Mouse (Mus musculus) WW6 (cell line): ENCODE measurements around the gene Gm49486.

Source experiments
- DNase-seq: peaks from one replicate; pipeline ENCODE4 v3.0.0-alpha.2; 2013; ENCODE audit warnings: low read depth, low spot score

Gene Gm49486

GRCm38 (mm10) chr15:79229058-79229821 is at the start of gene Gm49486, which contains the start of gene Pick1:
TSS of gene Gm49486 (plus strand) at chr15:79229391.
TSS of gene Pick1 (plus strand) at chr15:79229173.
- peak; percentile 80 for DNase-seq

- DNase-seq = no peak
Measured at GRCm38 (mm10) chr15:79185213-79185612, 44.0 kb upstream of the Gm49486 start.

- DNase-seq = no peak
Measured at GRCm38 (mm10) chr15:79187819-79188218, 41.4 kb upstream of the Gm49486 start.

DNA sequence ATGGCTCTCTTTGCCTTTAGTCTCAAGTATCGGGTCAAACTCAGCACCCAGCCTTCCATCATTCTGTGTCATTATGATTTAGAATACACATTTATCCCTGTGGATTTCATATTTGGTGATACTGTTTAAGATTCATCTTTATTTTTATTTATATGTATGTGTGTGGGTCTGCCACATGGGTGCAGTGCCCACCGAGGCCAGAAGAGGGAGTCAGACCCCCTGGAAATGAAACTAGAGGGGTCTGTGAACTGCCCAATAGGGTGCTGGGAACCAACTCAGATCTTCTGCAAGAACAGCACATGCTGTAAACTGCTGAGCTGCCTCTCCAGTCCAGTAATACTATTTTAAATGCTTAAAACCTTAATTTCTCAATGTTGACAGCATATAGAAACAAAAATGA is 37.8 kb upstream of the Gm49486 start:
- no peak for DNase-seq

DNA sequence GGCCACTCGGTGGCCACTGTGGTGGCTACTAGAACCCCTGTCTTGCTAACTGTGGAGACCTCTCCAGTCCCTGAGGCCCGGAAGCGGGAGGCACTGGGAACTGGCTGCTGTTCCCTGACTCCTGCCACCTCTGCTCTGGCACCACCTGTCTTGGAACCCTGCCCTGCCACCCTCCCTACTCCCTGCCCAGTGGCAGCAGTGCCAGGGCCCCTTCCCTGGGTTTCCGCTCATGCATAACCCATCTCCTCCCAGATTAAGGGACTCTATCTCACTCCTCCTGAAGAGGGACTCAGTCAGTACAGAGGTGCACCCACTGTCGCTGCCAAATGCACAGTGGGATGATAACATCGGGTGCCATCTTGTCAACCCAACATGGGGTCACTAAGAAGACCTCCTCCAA is 36.7 kb upstream of the Gm49486 start:
- DNase-seq = no peak

DNA sequence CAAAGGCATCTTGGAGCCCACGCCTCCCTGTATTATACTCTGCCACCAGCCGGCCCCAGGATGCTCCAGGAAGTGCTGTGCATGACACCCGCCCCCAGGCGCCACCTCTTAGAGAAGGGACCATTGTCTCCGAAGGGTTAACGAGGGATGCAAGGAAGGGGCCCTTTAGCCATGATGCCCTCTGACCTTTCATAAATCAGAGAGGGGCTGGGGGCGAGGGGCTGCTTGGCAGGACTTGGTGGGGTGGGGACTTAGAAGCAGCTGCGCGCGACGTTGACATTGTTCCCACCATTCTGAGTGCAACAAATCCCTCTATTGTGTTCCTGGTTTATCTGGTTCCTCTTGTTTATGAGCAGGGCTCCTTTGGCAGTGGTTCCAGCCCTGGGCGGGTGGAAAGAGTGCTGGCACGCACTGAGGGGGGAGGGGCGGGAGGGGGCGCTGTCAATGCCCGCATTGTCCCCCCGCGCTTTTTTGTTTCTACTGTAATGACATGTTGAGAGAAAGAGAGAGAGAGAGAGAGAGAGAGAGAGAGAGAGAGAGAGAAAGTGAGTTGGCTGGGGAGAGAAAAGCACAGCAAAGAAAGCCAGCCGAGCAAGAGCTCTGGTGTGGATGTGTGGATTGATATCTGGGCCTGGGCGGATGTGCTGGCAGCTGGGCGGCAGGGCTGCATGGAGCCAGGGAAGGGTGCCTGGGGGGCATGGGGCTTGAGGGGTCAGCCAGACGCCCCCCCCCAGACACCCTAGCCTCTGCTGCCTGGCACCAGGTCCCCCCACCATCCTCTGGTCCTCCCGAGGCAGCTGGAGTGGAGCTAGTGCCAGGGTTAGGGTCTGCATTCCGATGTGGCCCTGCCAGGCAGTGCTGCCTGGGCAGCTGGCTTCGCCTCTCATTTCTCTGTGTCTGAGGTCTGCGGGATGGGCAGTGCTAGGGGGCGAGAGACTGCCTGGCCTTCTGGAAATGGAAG is 36.0 kb upstream of the Gm49486 start:
- no peak for DNase-seq

GRCm38 (mm10) chr15:79194048-79194447 is 35.1 kb upstream of the Gm49486 start:
- DNase-seq = no peak

DNA sequence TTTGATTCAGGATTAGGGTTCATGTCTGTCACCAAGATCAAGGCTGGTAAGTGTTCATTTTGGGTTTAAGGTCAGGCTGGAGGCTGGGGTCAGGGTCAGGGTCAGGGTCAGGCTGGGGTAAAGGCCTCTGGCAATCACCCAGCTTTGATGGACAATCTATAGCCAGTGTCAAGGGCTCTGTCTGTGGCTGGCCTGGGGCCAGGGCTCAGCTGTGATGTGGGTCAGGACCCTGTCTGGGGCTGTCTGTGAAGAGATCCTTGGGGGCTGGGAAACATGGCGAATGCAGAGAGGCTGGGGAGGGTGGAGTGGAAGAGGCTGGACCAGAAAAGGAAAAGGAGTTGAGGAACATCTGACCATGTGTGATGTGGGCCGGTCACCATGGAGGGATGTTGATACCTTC is 34.2 kb upstream of the Gm49486 start:
- no peak for DNase-seq

DNA sequence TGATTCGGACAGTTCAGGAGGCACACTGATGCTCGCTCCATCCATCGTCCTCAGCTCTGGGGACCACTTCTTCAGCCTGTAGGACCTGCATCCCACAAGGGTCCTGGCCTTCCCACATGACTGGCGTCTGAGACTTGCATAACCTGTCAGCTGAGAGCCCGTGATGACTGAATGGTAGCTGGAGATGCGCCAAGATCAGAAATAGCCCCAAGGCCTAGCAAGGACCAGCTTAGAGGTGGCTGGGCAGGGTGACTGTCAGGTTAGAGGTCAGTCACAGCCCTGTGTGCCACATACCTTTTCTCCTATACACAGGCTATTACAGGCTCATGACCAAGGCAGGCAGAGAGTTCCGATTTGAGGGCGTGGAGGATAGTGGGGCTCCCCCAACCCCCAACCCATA is 33.7 kb upstream of the Gm49486 start:
- DNase-seq = no peak

GRCm38 (mm10) chr15:79199390-79199976 is 29.7 kb upstream of the Gm49486 start:
- no peak for DNase-seq

- DNase-seq = no peak
Measured at GRCm38 (mm10) chr15:79201491-79202150, 27.6 kb upstream of the Gm49486 start.

DNA sequence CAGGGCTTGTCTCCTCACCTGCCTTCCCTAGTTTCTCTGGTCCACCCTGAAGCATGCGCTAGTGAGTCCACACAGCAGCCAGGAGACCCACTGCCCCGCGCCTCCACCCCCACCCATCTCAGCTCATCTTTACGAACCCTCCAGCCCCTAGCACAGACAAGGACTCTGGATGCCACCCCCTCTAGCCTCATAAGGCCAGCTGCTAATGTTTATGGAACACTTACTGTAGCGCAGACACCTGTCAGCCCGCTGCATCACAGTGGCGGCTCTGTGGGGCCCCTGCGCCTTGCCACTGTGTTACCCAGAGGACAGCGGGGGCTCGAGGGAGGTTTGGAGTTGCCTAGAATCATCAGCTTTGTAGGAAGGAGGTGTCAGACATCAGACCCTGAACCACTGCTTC is 26.6 kb upstream of the Gm49486 start:
- no peak for DNase-seq

DNA sequence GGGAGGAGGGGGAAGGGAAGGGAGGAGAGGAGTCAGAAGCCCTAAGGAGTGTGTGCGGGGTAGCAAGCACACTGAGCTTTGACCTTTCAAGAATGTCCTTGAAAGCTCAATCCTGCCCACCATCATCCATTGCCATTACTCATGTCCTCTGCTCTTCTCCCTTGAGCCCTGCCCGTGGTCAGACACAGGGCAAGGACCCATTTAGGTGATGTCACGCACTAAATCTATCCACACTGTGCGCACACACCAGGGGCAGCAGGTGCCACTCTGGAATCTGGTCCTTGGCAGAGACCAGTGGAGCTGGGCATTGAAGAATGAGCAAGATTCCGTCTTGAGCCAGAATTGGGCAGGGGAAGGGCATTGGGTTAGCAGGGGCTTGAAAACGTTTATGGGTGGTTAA is 21.0 kb upstream of the Gm49486 start:
- DNase-seq = no peak

DNA sequence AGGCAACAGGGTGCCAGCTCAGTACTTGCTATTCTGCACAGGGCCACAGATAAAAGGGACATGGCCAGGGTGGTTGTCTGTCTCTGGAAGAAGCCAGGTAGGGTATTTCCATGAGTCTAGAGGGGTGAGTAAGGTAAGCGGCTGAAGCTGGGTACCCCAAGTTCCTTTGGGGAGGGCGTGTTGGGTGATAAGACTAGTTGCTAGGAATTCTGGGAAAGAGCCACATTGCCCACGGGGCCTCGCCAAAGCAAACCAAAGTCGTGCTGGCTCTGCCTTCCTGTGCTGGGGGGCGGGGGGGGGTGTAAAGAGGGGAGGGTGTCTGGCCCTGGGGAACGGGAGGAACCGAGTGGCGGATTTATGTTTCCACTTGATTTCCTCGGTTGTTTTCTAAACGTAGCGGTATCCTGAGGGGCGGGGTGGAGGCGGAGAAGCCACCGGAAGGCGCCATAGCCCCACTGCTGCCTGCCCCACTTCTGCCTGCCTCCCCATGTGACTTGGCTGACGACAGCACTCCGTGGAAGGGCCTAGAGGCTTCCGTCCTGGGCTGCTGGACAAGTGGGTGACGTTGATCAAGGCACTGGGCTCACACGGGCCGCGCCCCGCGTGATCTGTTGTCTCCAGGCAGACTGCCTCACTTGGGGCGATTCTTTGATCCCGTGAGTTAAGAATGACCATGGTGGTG is 20.3 kb upstream of the Gm49486 start:
- no peak for DNase-seq

DNA sequence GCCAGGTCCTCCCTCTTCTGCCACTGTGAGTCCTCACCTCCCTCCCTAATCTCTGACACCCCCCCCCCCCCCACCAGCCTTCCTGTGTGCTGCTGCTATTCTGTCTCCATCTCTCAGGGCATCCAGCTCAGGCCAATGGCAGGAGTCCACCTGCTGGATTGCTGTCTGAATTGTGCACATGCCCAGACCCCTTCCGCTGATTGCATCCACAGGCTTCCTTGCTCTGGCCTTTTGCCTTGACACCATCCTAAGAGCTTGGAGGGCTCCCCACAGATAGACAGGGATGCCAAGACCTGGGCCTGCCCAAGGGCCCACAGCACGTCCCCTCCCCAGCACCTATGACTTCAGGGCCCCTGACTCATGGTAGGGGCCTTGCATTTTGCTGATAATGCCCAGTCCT is 18.8 kb upstream of the Gm49486 start:
- no peak for DNase-seq

GRCm38 (mm10) chr15:79212750-79213446 is 16.3 kb upstream of the Gm49486 start:
- no peak for DNase-seq

DNA sequence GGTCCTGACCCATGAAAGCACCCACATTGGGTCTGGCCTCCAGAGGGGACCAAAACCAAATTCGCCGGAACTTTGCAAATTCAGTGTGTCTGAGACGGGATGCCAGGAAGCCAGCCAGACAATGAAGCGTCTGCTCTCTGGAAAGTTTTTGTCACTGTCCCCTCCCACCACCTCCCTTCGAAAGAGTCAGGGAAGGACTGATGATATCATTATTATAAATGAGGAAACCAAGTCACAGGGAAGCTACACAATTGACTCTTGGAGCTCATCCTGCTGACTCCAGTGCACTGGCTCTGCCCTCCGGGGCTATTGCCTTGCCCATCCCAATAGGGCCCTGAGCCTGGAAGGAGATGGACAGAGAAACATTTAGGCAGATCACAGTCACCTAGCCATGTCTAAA is 15.6 kb upstream of the Gm49486 start:
- no peak for DNase-seq

GRCm38 (mm10) chr15:79216191-79216590 is 13.0 kb upstream of the Gm49486 start:
- no peak for DNase-seq

DNA sequence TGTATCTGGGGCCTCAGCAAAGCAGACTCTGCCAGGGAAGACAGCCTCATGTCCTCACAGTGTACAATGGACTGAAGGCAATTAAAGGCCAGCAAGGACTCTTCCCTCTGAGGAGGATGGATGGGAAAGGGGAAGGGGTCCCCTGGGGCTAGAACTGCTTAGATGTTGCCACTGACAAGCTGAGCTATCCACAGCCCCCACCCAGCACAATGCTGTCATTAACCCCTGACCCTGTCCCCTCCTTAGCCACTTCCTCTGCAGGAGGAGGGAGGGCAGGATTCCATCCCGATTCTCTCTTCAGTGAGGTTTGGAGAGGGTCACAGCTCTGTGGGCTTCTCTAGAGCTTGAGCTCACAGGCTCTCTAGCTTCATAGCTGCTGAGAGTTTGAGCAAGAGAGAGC is 9.6 kb upstream of the Gm49486 start:
- no peak for DNase-seq

DNA sequence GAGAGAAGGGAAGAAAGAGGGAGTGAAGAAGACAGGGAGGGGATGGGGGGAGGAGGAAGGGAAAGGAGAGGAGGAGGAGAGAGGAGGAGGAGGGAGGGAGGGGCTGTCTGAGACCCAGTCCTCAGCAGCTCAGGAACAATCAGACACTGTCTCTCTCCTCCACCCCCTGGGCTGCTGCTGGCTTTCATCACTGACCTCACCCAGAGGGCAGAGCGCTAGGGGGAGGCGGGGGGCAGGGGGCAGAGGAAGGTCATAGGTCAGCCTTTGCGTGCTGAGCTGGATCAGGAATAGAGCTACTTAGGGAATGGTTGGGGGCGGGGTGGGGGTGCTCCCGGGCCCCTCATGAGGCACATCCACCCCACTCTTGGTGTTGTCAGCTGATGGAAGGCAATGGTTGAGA is 5.5 kb upstream of the Gm49486 start:
- no peak for DNase-seq

DNA sequence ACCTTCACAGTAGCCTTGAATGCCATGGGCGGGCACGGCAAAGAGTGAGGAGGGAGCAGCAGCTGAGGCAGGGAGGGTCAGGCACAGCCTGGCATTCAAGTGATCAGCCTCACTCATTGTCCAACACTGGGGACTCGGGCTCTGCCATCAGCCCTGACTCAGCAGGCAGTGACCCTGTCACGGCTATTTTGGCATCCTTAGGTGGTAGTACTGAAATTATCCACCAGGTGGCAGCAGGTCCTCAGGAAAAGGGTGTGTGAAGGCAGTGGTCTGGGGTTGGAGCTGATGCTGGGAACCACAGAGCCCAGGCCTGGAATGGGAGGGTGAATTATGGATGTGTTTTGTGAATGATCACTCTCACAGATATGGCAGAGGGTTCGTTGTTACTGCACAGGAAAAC is 4.5 kb upstream of the Gm49486 start:
- peak; percentile 61 for DNase-seq
